24 mouse cellular contexts compared by ENCODE assay signal in the genomic region with DNA sequence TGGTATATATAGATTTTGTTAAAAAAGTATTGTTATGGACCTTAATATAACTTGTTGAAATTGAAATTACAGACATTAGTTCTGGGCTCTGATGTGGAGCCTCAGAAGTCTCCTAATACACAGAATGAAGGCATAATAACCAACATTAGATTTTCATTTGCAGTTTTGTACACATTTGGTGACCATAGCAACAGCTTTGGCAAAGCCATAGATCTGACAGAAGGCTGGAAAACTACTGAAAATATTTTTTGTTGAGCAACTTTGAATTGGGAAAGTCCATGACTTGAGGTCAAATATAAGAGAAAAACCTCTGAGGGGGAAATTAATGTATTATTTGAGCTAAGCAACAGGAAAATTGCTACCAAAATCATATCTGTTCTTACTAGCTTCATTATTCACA.
DNase-seq lines count a peak whose midpoint lies in the region; TF ChIP-seq lines count a peak whose summit lies in the region.
"Had no signal": no experiment of that assay in that cellular context is flagged by ENCODE, and none has a peak within 500 bp of the region (broad histone marks: within the 10 kb centered on the region; RNA-seq: fewer than 3 reads in every experiment).

No protein-coding gene starts in this region.

- no peak for TF ChIP-seq POLR2A in brain, embryonic 14.5 days (IDR thresholded peaks at IDR 0.05; ENCODE audit: borderline replicate concordance, extremely low read depth, insufficient read depth, insufficient read length, poor library complexity, severe bottlenecking)

- no peak overlapping the region for H3K4me3 ChIP-seq in layer of hippocampus, adult 2 months
- H3K4me3 ChIP-seq: embryonic facial prominence, embryonic 12.5 days; embryonic facial prominence, embryonic 15.5 days; forebrain, embryonic 15.5 days; heart, adult 2 months; heart, embryonic 10.5 days; heart, embryonic 13.5 days; hindbrain, embryonic 15.5 days had no signal

- peak; percentile 29 for DNase-seq in layer of hippocampus, adult 11-12 months (ENCODE audit: low spot score)
- DNase-seq in layer of hippocampus, postnatal 25 days (ENCODE audit: extremely low spot score in 1 of 2, low spot score in 1 of 2): no peak
- DNase-seq in brain, embryonic 14.5 days (ENCODE audit: low read depth): peak; percentile 9
- peak; percentile 48 to 50 for DNase-seq in layer of hippocampus, adult 2 months (ENCODE audit: low spot score in 2 of 2)
- peak; percentile 4 to 19 for DNase-seq in layer of hippocampus, postnatal 10 days (ENCODE audit: low spot score in 2 of 2)
- DNase-seq in retina, postnatal 1 day: no peak
- no peak for DNase-seq in cerebellum, postnatal 25 days
- DNase-seq in right cerebral cortex, adult 18-20 months: no peak
- DNase-seq: adrenal gland, adult 2 months; adrenal gland, postnatal 14 days; cerebellum, adult 18-20 months; cerebellum, adult 9-10 months; cerebellum, postnatal 14 days; gastrocnemius, postnatal 10 days; gastrocnemius, postnatal 36 days; heart, adult 2 months; heart, postnatal 14 days; heart, postnatal 4 days had no signal

- peak overlapping the region; percentile 70 for H3K27ac ChIP-seq in layer of hippocampus, adult 2 months
- H3K27ac ChIP-seq: embryonic facial prominence, embryonic 12.5 days; embryonic facial prominence, embryonic 15.5 days; forebrain, embryonic 15.5 days; heart, adult 2 months; heart, embryonic 10.5 days; heart, embryonic 13.5 days; hindbrain, embryonic 15.5 days had no signal

- TF ChIP-seq CTCF in brain, embryonic 14.5 days (IDR thresholded peaks at IDR 0.05; ENCODE audit: borderline replicate concordance, extremely low read depth, insufficient read depth, insufficient read length): no peak
- no peak for TF ChIP-seq CTCF in layer of hippocampus, adult 2 months (conservative IDR thresholded peaks at IDR 0.05)

Comparison
In these comparisons a context has a peak if more than half of its experiments do, and no peak if none do; other contexts are left out.
1. DNase-seq: peak in layer of hippocampus, adult 11-12 months (single experiment), brain, embryonic 14.5 days (single experiment), layer of hippocampus, adult 2 months (2 of 2) and layer of hippocampus, postnatal 10 days (2 of 2); none in layer of hippocampus, postnatal 25 days (0 of 2), retina, postnatal 1 day (single experiment), cerebellum, postnatal 25 days (0 of 2) and right cerebral cortex, adult 18-20 months (single experiment).